Mouse (Mus musculus): ENCODE data around the gene AA986860.

DNA sequence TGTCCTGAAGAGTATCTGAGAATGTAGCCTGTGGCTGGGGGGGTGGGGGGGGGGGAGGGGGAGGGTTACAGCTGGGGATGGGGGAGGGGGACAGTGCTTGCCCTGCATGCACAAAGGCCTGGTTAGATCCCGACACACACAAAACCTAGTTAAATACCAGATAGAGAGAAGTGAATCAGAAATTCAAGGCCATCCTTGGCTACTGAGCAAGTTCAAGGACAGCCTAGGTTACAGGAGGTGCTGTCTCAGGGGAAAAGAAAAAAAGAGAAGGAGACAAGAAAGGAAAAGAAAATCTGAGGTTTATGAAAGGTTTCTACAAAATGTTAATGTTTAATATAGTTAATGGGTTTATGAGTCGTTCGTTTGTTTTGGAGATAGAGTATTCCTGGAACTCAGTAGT lies 7.9 kb downstream of the AA986860 start:
- TF ChIP-seq CTCF (IDR thresholded peaks at IDR 0.05; ENCODE audit: low read depth) = no peak
- no peak for TF ChIP-seq EP300 (IDR thresholded peaks at IDR 0.05; ENCODE audit: low read depth)

Data from liver, postnatal 0 days (tissue).